In genomic region chr9:31960488-31960887, GRCm38 (mm10) we compare ENCODE assay signal across 31 mouse cellular contexts. TPM values are rescaled to one million over a fixed set of nuclear protein-coding genes. Genes with fewer than 3 reads are reported as not detected.
"Had no signal": no experiment of that assay in that cellular context is flagged by ENCODE, and none has a peak within 500 bp of the region (broad histone marks: within the 10 kb centered on the region; RNA-seq: fewer than 3 reads in every experiment).

No protein-coding gene starts in this region.

- DNase-seq: gastrocnemius, postnatal 14 days; gastrocnemius, postnatal 36 days; heart, adult 2 months; heart, postnatal 14 days; heart, postnatal 36 days; kidney, adult 11 months; kidney, adult 2 months; kidney, adult 9 months; kidney, postnatal 14 days; kidney, postnatal 36 days; layer of hippocampus, adult 9-11 months; layer of hippocampus, postnatal 36 days; liver; liver, embryonic 13.5 days; liver, postnatal 0 days had no signal

- H3K27me3 ChIP-seq: heart, embryonic 13.5 days; heart, embryonic 15.5 days; hindbrain, embryonic 13.5 days; hindbrain, embryonic 15.5 days; kidney, embryonic 15.5 days; liver, embryonic 13.5 days; liver, embryonic 15.5 days had no signal

- H3K9ac ChIP-seq: heart, embryonic 13.5 days; heart, embryonic 15.5 days; hindbrain, embryonic 13.5 days; hindbrain, embryonic 15.5 days; kidney, embryonic 15.5 days; limb, embryonic 12.5 days; liver, embryonic 13.5 days; liver, embryonic 15.5 days; liver, postnatal 0 days had no signal

- H3K4me1 ChIP-seq: heart, embryonic 13.5 days; heart, embryonic 15.5 days; hindbrain, embryonic 13.5 days; hindbrain, embryonic 15.5 days; kidney, embryonic 15.5 days; liver, embryonic 13.5 days; liver, embryonic 15.5 days had no signal

- H3K4me3 ChIP-seq: heart, adult 2 months; heart, embryonic 13.5 days; heart, embryonic 15.5 days; hindbrain, embryonic 13.5 days; hindbrain, embryonic 15.5 days; kidney, embryonic 15.5 days; left cerebral cortex, adult 2 months; limb, embryonic 12.5 days; liver, embryonic 13.5 days; liver, embryonic 15.5 days had no signal

- ATAC-seq: hindbrain, postnatal 0 days; intestine, embryonic 16.5 days; liver, postnatal 0 days had no signal

- H3K9me3 ChIP-seq: heart, embryonic 15.5 days; hindbrain, embryonic 13.5 days; hindbrain, embryonic 15.5 days; kidney, embryonic 15.5 days; liver, embryonic 13.5 days; liver, embryonic 15.5 days had no signal

- H3K36me3 ChIP-seq: heart, embryonic 13.5 days; heart, embryonic 15.5 days; hindbrain, embryonic 13.5 days; hindbrain, embryonic 15.5 days; kidney, embryonic 15.5 days; limb, embryonic 12.5 days; liver, embryonic 13.5 days; liver, embryonic 15.5 days had no signal

- H3K27ac ChIP-seq: heart, adult 2 months; heart, embryonic 13.5 days; heart, embryonic 15.5 days; hindbrain, embryonic 13.5 days; hindbrain, embryonic 15.5 days; hindbrain, postnatal 0 days; kidney, embryonic 15.5 days; kidney, postnatal 0 days; left cerebral cortex, adult 2 months; limb, embryonic 12.5 days; liver, embryonic 13.5 days; liver, embryonic 15.5 days had no signal

- H3K4me2 ChIP-seq: heart, embryonic 11.5 days; heart, embryonic 13.5 days; heart, embryonic 15.5 days; hindbrain, embryonic 13.5 days; hindbrain, embryonic 15.5 days; kidney, embryonic 15.5 days; limb, embryonic 12.5 days; liver, embryonic 11.5 days; liver, embryonic 13.5 days; liver, embryonic 15.5 days had no signal

RNA-seq across cellular contexts. Expression of gene Barx2, which starts 47.2 kb away (rescaled TPM):
- total RNA-seq: heart, postnatal 14 days; heart, postnatal 36 days; hematopoietic stem cell, adult 5-6 weeks had no signal
- polyA plus RNA-seq: heart, embryonic 15.5 days; heart, postnatal 0 days; hindbrain, embryonic 11.5 days; hindbrain, embryonic 13.5 days; liver, embryonic 11.5 days; liver, embryonic 13.5 days; liver, embryonic 15.5 days; liver, postnatal 0 days had no signal
